Mouse (Mus musculus) thymus, postnatal 0 days (tissue): Measurements from ENCODE around the gene Rragc. TPM values are rescaled to one million over a fixed set of nuclear protein-coding genes. Genes with fewer than 3 reads are reported as not detected.
A peak's percentile ranks its signal among the peaks of the same experiment; 100 is the strongest.

Experiments used
- DNase-seq: peaks from one replicate; pipeline ENCODE4 v3.0.0-alpha.2; 2015; ENCODE audit warnings: low spot score
- polyA plus RNA-seq: library from polyadenylated mRNA; unstranded; fragments of >200 nt; fragmentation: Nextera tagmentation; extraction: Ambion mirVana; gene quantifications from 2 replicates; pipeline ENCODE4 v1.2.1, GENCODE M21; 2015

Rragc gene
- polyA plus RNA-seq, 1 experiment from 2014 or later, result 48.5 TPM

GRCm38 (mm10) chr4:123949649-123950048 is 32.4 kb downstream of the Rragc start:
- DNase-seq, result no peak

DNA sequence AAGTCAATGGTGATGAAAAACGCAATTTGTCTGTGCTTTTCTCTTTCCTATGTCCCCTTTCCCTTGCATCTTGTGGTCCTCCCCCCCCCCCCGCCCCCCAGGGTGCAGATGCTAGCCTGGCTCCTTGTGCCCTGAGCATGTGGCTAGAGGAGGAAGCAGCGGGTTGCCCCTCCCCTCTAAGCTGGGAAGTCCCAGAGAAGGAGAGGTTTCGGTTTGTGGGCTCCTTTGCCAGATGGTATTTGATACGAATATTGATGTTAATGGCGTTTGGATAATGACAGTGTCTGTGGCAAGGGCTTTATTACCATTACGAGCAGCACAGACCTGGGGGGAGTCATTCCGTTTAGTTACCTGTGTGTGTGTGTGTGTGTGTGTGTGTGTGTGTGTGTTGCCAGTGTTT is 34.8 kb downstream of the Rragc start:
- DNase-seq, result no peak

GRCm38 (mm10) chr4:123956703-123957491 is 39.7 kb downstream of the Rragc start:
- DNase-seq, result peak; percentile 37

GRCm38 (mm10) chr4:123957492-123957808 is 40.2 kb downstream of the Rragc start:
- DNase-seq, result no peak

- no peak for DNase-seq
Observed at GRCm38 (mm10) chr4:123957891-123958290, 40.6 kb downstream of the Rragc start.

- DNase-seq, result no peak
Observed at GRCm38 (mm10) chr4:123960955-123961354, 43.7 kb downstream of the Rragc start.

- no peak for DNase-seq
Observed at GRCm38 (mm10) chr4:123962721-123963120, 45.5 kb downstream of the Rragc start.

GRCm38 (mm10) chr4:123968663-123969321 is 51.5 kb downstream of the Rragc start:
- no peak for DNase-seq

DNA sequence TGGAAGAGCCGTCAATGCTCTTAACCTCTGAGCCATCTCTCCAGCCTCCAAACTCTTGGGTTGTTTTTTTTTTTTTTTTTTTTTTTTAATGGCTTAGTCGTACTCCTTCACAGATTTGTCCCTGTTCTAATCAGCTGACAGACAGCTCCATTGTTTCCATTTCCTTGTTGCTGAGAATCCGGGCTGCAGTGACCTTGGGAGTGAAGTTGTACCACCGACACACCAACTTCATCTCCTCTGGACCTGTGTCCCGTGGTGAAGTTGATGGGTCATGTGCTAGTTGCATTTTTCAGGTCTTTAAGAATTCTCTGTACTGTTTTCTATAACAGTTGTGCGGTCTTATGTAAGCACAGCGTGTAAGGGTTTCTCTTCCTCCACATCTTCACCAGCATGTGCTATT is 52.2 kb downstream of the Rragc start:
- DNase-seq, result no peak

- DNase-seq, result no peak
Observed at GRCm38 (mm10) chr4:123971059-123971458, 53.8 kb downstream of the Rragc start.

- no peak for DNase-seq
Observed at GRCm38 (mm10) chr4:123972423-123973049, 55.3 kb downstream of the Rragc start.

GRCm38 (mm10) chr4:123982105-123982504 is 64.9 kb downstream of the Rragc start:
- no peak for DNase-seq

Other genes with a start within 250 kb of the Rragc start
- gene Macf1, start 233.1 kb upstream of the Rragc start, polyA plus RNA-seq, result 32.8 and 37.1 TPM in 2 replicates
- 485 and 491 TPM in 2 replicates for gene Ndufs5, start 199.2 kb upstream of the Rragc start, polyA plus RNA-seq
- 95.5 and 113 TPM in 2 replicates for gene Akirin1, start 167.1 kb upstream of the Rragc start, polyA plus RNA-seq
- gene Rhbdl2, start 129.6 kb upstream of the Rragc start, polyA plus RNA-seq, result 9.1 and 9.9 TPM in 2 replicates
- not detected in 2 replicates for gene 4933427I04Rik, start 57.8 kb upstream of the Rragc start, polyA plus RNA-seq
- 64.7 and 76.5 TPM in 2 replicates for gene Mycbp, start 12.6 kb upstream of the Rragc start, polyA plus RNA-seq
- not detected in 2 replicates for gene 4930535I16Rik, start 576 bp downstream of the Rragc start, polyA plus RNA-seq